Mouse (Mus musculus) ES-E14 (cell line): ENCODE data around the gene Zfp280c. TPM values are rescaled to one million over a fixed set of nuclear protein-coding genes. Genes with fewer than 3 reads are reported as not detected.

Source experiments
- DNase-seq: peaks from one replicate; pipeline ENCODE4 v3.0.0-alpha.2; 2013; ENCODE audit warnings: low read depth, low spot score
- H3K27ac ChIP-seq: 2 replicates; pipeline ENCODE4 v1.5.1; 2012; ENCODE audit warnings: low read depth, mild to moderate bottlenecking, low read length, moderate library complexity, mixed read lengths; ENCODE audit not compliant: poor library complexity, insufficient read depth, severe bottlenecking
- H3K36me3 ChIP-seq: 2 replicates; pipeline ENCODE4 v1.6.1; 2012; ENCODE audit warnings: mild to moderate bottlenecking, low read length, moderate library complexity, mixed read lengths; ENCODE audit not compliant: control insufficient read depth, poor library complexity, insufficient read depth, severe bottlenecking
- H3K4me1 ChIP-seq, 2 experiments: fragments of 150-350 bp in 1 of 2; sonication (generic) in 1 of 2; 2 replicates each; pipeline ENCODE4 v1.6.1; 2012; ENCODE audit warnings: low read length in 2 of 2, mild to moderate bottlenecking in 1 of 2, mixed read lengths in 1 of 2; ENCODE audit not compliant: control insufficient read depth in 2 of 2, insufficient read depth in 2 of 2, poor library complexity in 1 of 2
- H3K4me3 ChIP-seq, 2 experiments: fragments of 150-350 bp in 1 of 2; sonication (generic) in 1 of 2; 2 replicates each; pipeline ENCODE4 v1.5.1; 2012; ENCODE audit warnings: low read length in 2 of 2, low read depth in 1 of 2, mild to moderate bottlenecking in 1 of 2, mixed read lengths in 1 of 2; ENCODE audit not compliant: insufficient read depth in 1 of 2, poor library complexity in 1 of 2, severe bottlenecking in 1 of 2
- H3K9ac ChIP-seq: 2 replicates; pipeline ENCODE4 v1.6.1; 2012; ENCODE audit warnings: low read depth, mild to moderate bottlenecking, low read length, mixed read lengths; ENCODE audit not compliant: poor library complexity, insufficient read depth, severe bottlenecking
- H3K9me3 ChIP-seq: fragments of 150-350 bp; sonication (generic); 2 replicates; pipeline ENCODE4 v1.6.1; 2012; ENCODE audit warnings: low read depth, mild to moderate bottlenecking, low read length; ENCODE audit not compliant: control insufficient read depth, insufficient read depth
- CHD2 ChIP-seq: IDR thresholded peaks from 2 replicates; pipeline ENCODE4 v1.6.1; 2014; ENCODE audit warnings: mild to moderate bottlenecking, low read depth, low read length, inconsistent platforms
- HCFC1 ChIP-seq: IDR thresholded peaks from 2 replicates; pipeline ENCODE4 v1.6.1; 2012; ENCODE audit warnings: low read length, inconsistent platforms, borderline replicate concordance; ENCODE audit not compliant: insufficient read depth
- MAFK ChIP-seq: IDR thresholded peaks from 2 replicates; pipeline ENCODE4 v1.6.1; 2014; ENCODE audit warnings: mild to moderate bottlenecking, low read depth, low read length, inconsistent platforms; ENCODE audit not compliant: insufficient read depth
- ZC3H11A ChIP-seq: IDR thresholded peaks from 2 replicates; pipeline ENCODE4 v1.6.1; 2012; ENCODE audit warnings: low read depth, mild to moderate bottlenecking, inconsistent platforms, low read length, borderline replicate concordance
- ZNF384 ChIP-seq: IDR thresholded peaks from 2 replicates; pipeline ENCODE4 v1.6.1; 2012; ENCODE audit warnings: low read depth, low read length, inconsistent platforms
- in situ Hi-C, 2 experiments: fragments of 600-800 bp; cut with MboI; formaldehyde crosslinking; loops; one replicate each; pipeline ENCODE4 v1.15.1; 2025; ENCODE audit warnings: low sequenced_read_pairs in 2 of 2, inconsistent platforms in 1 of 2; ENCODE audit not compliant: unreplicated experiment in 2 of 2
- total RNA-seq: library from RNA; depleted of rRNA; stranded (reverse); fragments of 300-350 nt; gene quantifications from 2 replicates; pipeline ENCODE4 v1.2.3, GENCODE M21; 2012; rRNA removed

Gene Zfp280c
- total RNA-seq, 1 experiment, result 11.3 TPM

- H3K9me3 ChIP-seq, result no peaks in the 10 kb centered on the region
- peak overlapping the region; percentile 24; the same call in 1 of the 2 replicates for H3K9ac ChIP-seq
- no peak for DNase-seq
- in situ Hi-C loops, result no loop called here
- no peak overlapping the region for H3K27ac ChIP-seq
- TF ChIP-seq CHD2 (no peak), ZC3H11A (no peak), HCFC1 (no peak), MAFK (no peak), ZNF384 (no peak; the same call in none of the 2 replicates)
- no peaks in the 10 kb centered on the region; a peak in 1 of 4 replicates for H3K4me1 ChIP-seq
- peak overlapping the region; percentile 23 to 50 for H3K4me3 ChIP-seq
- no peaks in the 10 kb centered on the region for H3K36me3 ChIP-seq
These were observed 80.5 kb downstream of the Zfp280c start for GRCm38 (mm10) chrX:48513824-48514223.

- in situ Hi-C loops, result no loop called here
- Histone ChIP-seq H3K4me1 (no peaks in the 10 kb centered on the region; a peak in 1 of 4 replicates), H3K4me3 (peak within 1 kb of the TSS; percentile 65 to 95), H3K9ac (peak within 1 kb of the TSS; percentile 95), H3K36me3 (no peaks in the 10 kb centered on the region), H3K27ac (peak within 1 kb of the TSS; percentile 64; the same call in 1 of the 2 replicates), H3K9me3 (no peaks in the 10 kb centered on the region)
- peak; percentile 92 for TF ChIP-seq ZNF384
- TF ChIP-seq HCFC1, result no peak
- TF ChIP-seq ZC3H11A, result no peak
- no peak for TF ChIP-seq MAFK
- peak; percentile 77 for DNase-seq
These were observed 81.0 kb downstream of the Zfp280c start, which contains the start of gene Aifm1 for GRCm38 (mm10) chrX:48513166-48513807. Gene Aifm1, minus strand, starts transcription at chrX:48513563.

- H3K4me3 ChIP-seq, result no peak overlapping the region
- H3K9ac ChIP-seq, result no peak overlapping the region
- no peaks in the 10 kb centered on the region for H3K4me1 ChIP-seq
- H3K36me3 ChIP-seq, result peaks cover 15% of the 10 kb centered on the region
- in situ Hi-C loops, result no loop called here
- no peaks in the 10 kb centered on the region for H3K9me3 ChIP-seq
- H3K27ac ChIP-seq, result no peak overlapping the region
- no peak for DNase-seq
- TF ChIP-seq ZC3H11A (no peak), HCFC1 (no peak), ZNF384 (no peak), CHD2 (no peak), MAFK (no peak)
These were observed 100.5 kb downstream of the Zfp280c start for GRCm38 (mm10) chrX:48493763-48494162.

Other genes starting within 250 kb of the Zfp280c start
- 1.9 and 2.7 TPM in 2 replicates for gene Elf4, start 131.4 kb downstream of the Zfp280c start, total RNA-seq
- 88.9 and 118 TPM in 2 replicates for gene Aifm1, start 80.9 kb downstream of the Zfp280c start, total RNA-seq
- 0.76 and 1.8 TPM in 2 replicates for gene Rab33a, start 75.2 kb downstream of the Zfp280c start, total RNA-seq
- gene Slc25a14, start 28.9 kb upstream of the Zfp280c start, total RNA-seq, result 4.1 and 5.8 TPM in 2 replicates
- not detected in 2 replicates for gene Gpr119, start 80.0 kb upstream of the Zfp280c start, total RNA-seq
- gene Rbmx2, start 100.5 kb upstream of the Zfp280c start, total RNA-seq, result 10.6 and 18.4 TPM in 2 replicates